Mouse (Mus musculus) 3134 (cell line): ENCODE measurements around the gene Nrxn3.

Source experiments
- DNase-seq: peaks from one replicate; pipeline ENCODE4 v3.0.0-alpha.2; 2011; ENCODE audit warnings: low spot score; ENCODE audit not compliant: insufficient read length; ENCODE audit errors: extremely low read depth

The Nrxn3 gene

DNA sequence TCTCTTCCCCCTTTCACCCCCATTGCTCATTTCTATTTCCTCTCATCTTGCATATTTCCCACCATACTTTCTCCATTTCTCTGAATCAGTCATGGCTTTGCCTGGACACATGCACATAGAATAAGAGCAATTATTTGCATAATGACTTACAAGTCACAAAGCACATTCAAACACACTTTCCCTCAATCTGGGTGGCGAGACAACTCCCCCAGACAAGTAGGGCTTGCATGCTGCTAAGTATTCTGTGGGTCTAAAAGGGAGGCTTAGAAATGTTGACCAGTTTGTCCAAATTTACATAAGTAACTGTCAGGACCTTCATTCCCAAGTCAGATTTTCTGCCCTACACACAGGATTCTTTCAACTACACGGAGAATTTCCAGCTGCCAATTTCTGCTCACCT is 426.8 kb downstream of the Nrxn3 start:
- no peak for DNase-seq

DNA sequence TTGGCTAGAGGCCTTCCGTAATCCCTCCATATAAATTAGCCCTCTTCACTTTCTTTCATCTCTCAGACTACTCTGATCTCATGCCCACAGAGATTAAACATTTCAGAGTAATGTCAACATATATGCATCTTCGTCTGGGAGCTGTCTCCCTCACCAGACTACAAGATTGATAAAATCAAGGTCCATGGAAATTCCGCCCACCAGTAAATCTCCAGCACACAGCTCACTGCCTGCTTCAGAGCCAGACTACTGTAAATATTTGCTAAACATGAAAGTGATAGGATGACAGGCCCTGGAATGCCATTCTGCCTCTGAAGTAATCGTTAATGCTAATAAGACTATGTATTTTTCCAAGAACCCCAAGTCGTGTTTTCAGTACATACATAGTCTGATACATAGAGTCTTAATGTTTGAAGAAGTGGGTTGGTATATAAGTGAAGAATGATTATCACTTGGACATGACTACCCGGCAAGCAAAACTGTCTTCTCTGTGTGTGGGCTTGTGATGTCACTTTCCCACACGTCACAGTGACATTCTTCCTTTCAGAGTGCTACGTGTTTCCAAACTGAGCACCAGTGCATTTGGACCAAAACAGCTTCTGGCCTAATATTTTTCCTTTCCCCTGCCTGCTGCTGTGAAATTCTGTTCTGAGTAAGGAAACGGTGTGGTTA is 433.5 kb downstream of the Nrxn3 start:
- no peak for DNase-seq

DNA sequence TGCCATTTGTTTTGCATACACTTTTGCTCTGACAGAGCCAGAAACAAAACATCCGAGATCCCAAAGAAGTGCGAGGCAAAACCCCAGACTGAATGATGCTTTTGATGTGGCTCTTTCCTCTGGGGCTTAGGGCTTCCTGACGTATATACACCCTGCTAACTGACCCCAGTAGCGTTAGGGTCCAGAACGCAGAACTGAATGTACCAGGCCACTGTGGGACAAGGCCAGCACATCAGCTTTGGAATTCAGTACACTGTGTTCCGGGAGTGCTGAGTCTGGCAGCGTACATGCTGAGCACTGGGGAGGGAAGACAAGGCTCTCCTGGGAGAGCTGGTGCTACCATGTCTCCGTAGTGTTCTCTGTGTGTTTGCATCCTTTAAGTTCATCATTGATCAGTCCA is 436.7 kb downstream of the Nrxn3 start:
- no peak for DNase-seq

DNA sequence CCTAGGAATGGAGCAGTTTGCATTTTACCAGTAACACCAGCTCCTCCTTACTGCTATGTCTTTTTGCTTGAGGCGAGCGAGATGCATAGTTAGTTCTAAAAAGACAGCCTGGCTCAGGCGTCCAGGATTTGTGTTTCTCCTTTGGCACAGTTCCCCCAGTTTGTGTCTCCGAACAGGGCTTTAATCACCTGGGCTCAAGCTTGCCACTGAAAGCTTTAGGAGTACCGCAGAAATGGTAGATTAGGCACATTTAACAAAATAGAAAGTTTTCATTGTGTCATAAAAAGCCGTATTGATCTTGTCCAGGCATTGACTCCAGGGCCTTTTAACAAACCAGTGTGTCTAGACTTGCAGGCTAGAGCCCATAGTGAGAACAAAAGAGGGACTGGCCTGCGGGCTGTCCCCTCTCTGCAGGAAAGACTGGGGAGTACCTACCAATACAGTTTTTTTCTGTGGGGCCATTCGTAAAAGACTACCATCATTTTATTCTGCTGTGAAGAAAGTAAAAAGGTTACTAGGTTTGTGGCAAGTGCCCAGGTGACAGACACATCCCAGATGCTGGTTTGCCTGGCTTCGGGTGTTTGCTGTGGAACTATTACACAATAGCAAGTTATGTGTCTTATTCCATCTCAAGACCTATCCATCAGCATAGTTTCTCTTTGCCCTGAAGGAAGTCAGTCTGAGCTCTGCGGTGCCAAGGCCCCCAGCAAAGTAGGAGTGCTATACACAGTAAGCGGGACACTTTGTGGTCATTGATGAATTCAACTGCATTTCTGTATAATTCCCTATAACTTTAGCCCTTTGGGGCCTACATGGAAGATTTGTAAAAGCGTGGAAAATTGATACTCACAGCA is 451.9 kb downstream of the Nrxn3 start:
- DNase-seq: no peak

DNA sequence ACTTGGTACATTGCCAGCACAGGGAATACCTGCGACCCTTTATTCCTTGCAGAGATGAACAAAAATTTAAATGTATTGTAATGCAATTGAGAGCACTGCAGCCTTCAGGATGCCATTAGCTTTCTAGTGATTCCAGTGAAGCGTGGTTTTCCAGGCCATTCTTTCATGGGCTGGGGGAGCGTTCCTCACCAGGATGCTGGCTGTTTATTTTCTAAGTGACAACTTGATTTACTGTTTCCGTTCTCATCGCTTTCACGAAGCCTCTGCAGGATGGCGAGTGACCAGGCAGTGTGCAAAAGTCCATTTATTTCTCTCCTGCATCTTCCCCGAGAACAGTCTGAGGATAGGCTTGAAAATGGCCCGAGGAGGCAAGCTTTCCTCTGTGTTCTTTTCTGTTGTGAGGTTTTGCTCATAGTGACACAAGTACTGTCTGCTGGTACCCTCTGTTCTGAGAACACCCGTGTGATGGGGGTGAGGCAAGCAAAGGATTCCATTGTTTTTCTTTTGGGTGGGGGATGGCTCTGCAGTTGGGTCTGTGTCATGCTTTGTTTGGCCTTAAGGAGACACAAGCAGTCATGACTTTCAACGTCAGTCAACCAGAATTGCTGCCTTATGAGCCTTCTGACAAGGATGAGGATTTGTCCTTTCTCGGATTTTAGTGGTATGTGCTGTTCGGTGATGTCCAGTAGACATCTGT is 457.4 kb downstream of the Nrxn3 start:
- DNase-seq: no peak

DNA sequence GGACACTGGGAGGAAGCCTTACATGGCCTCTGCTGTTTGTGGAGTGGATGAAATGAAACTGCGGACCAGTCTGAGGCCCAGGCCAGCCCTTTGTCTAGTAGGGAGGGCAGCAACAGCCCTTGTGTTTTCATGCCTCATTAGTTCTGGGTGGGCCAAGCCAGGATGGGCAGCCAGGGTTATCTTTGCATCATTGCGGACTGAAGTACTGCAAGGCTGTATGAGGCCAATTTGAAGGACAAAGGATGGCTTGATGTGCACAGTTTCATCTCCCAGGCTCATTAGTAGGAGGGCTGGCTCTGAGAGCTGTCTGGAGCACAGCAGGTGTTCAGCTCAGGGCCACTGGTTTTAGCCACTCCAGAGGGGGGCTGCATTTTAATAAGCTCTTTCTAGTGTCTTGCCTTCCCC is 458.5 kb downstream of the Nrxn3 start:
- DNase-seq: no peak

DNA sequence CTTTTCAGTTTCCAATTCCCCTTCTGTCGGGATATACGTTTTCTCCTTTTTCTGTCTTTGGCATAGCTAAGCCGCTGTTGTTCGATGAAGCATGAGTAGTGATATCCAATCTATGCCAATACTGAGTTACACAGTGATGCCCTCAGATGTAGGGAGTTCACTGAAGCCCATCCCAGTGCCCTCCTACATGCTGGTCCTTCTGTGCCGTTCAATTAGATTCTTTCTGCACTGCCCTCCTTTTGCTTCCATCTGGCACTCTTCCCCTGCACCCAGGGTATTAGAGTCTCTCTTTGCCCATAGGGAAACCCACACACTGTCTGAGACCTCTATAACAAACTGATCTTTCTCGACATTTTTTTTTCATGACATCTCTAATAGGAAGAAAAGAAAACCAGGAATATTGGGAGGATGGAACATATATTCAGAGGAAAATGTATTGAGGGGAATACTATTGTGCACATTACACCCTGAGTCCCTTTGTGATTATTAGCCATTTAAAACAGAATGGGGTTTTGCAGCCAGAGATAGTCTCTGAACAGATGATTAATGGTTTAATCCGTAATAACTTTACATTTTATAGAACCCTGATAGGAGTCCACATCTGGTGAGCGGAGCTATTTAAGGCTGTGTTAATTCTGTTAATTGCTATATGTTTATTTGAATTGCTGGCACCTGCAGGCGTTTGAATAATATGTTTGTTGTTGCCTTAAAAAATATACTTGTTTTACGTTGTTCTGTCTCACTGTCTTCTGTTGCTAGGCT is 476.3 kb downstream of the Nrxn3 start:
- no peak for DNase-seq

DNA sequence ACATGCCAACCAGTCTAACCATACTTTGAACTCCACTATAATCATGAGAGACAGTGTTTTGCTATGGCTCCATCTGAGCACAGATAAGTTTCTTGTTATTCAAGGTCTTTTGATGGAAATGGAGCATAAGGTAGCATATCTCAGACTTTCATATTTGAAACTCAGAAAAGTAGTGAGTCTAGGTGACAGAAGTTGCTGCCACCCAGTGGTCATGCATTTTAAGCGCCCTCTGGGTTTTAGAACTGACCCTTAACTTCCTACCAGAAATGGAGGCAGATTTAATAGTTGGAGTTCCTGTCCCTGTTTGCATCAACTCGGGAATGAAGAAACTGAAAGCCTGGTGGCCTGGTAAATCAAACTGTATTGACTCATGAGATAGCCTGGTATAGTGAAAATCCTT is 488.9 kb downstream of the Nrxn3 start:
- DNase-seq: no peak

DNA sequence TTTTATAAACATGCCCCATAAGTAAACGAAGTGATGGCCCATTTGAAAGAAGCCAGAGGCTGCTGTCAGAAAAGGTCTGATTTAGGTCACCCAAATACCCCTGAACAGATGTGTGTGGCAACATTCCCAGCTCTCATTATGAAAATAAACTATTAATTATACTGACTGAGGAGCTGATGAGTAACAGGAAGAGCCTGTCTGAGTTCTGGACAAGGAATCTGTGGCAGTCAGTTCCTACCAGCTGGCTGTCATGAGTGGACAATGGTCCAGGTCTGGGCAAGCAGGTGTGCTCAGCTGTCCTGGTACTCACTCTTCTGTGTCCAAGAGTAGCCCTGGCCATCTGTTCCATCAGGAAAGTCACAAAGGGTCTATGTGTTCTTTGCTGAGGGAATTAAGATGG is 517.1 kb downstream of the Nrxn3 start:
- DNase-seq: no peak

DNA sequence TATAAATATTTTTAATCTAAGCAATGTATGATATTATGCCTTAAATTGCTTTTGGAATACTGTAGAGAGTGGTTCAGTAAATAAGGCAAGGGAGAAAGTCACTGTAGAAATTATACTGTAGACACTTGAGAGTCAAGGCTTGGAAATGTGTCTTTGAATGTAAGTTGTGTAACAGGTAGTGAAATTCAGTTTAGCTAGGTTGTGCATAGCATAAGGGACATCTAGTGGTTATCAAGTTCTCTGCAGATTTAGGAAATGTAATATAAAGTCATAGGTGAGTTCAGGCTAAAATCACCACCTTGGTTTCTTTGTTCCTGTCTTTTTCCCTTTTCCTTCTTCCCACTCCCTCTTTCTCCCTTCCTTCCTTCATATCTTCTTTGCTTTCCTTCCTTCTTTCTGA is 518.9 kb downstream of the Nrxn3 start:
- no peak for DNase-seq

DNA sequence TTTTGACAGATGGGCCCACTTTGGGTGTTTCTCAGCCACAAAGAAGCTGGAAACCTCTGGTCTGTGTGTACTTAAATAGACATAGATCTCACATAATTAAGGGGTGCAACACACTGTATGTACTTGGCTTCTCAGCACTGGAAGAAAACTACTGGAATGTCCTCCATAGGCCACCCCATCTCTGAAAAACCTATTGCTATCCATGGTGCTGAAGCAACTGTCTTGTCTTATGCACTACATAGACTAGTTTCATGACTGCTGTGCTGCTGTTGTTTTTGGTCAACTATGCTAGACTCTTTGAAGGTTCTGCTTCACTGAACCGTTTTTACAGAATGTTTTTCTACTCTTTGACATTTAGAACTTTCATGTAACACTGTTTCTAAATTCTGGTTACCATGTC is 519.8 kb downstream of the Nrxn3 start:
- no peak for DNase-seq

DNA sequence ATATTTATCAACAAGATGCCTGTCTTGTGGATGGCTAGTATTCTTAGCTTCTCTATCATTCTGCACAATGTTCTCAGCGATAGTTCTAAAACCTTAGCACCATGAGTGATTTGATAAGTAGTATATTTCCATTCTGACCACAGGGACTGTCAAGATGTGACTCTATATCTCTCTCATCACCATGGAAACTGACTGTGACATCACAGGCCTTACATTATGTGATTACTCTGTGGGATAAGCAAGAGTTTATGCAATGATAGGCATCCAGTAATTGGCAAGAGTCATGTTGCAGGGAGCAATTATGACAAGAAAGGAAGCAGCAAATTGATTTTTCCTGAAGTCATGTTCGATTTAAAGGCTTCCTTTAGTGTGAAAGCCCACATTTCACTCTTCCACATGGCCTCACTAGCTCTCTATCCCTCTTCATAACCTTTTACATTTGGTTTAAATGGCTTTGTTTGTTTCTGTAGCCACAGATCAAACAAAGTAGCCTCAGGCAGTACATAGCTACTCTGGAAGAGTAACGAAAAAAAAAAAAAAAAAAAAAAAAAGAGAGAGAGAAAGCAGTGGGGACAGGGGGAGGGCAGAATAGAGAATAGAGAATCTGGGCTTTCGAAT is 532.7 kb downstream of the Nrxn3 start:
- no peak for DNase-seq

DNA sequence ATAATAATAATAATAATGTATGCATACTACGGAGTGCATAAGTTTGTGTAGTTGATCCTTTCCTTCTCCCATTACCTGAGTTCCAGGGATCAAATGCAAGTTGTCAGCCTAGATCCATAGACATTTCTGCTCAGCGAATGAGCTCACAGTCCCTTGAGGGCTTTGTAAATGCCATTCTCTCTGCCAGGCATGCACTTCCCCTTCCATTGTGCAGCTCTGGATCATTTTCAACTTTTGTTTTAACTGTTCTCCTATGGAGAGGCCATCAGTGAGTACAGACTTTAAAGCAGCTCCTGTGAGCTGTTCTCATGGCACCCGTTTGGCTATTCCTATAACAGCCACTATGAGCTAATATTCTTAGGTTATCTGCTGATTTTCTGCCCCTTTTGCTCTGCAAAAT is 536.2 kb downstream of the Nrxn3 start:
- no peak for DNase-seq

DNA sequence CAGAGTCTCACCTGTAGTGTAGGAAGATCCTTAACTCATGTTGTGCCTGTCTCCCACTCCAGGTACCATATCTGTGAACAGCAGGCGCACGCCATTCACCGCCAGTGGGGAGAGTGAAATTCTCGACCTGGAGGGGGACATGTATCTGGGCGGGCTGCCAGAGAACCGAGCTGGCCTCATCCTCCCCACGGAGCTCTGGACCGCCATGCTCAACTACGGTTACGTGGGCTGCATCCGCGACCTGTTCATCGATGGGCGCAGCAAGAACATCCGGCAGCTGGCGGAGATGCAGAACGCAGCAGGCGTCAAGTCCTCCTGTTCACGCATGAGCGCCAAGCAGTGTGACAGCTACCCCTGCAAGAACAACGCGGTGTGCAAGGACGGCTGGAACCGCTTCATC is 537.4 kb downstream of the Nrxn3 start:
- no peak for DNase-seq

DNA sequence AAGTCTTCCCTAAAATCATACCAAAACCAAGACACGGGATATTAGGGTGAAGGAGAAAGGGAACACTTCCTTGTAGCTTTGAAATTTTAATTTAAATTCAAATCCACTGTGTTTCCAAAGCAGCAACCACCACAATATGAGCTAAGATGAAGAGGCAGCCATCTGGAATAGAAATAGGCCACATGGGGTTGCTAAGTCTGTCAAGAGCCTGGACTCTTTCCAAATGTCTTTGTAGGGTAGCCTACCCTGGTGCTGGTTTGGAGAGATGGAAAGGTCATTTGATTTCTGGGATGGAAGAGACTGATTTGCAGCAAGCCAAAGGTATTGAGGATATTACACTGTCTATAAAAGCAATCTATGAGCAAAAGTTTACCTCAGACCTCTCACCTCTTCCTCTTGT is 539.6 kb downstream of the Nrxn3 start:
- DNase-seq: no peak

DNA sequence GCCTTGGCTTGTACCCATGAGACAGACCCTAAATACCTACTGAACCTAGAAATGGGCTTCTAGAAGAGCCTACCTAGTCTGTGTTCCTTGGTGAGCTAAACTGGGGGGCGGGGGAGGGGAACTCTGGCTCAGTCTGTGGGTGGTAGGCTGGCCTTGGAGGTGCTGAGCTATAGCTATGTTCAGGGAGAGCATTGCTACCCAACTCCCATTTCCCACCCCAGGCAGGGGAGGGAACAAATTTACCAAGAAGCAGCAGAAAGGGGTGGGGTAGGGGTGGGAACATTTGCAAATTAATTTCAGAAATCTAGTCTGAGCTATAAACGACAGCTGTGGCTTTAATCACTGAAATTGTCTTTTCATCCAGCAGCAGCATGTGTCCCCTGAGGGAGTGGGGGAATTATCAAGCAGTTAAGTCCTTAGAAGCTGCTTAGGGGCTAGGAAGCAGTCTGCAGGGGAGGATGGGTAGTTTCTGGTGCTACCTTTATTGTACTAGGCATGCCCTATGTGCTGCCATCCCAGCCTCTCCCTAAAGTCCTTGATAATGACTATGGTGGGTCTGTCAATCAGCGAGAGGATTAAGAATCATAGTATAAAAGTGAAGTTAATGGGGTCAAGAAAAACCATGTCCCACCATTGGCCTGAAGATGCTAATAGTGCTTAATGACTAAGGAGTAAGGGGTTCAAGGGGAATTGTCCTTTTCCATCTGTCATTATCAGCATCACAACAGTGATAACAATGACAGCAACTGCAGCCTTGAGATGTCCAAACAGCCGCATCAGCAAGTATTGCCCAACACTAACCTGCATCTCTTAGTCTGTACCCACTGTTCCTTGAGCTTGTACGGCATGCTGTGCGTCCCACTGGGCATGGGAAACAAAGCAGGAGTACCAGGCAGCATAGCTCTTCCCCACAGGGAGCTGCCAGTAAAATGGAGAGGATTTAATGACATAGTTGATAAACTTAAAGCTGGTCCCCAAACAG is 560.0 kb downstream of the Nrxn3 start:
- no peak for DNase-seq

DNA sequence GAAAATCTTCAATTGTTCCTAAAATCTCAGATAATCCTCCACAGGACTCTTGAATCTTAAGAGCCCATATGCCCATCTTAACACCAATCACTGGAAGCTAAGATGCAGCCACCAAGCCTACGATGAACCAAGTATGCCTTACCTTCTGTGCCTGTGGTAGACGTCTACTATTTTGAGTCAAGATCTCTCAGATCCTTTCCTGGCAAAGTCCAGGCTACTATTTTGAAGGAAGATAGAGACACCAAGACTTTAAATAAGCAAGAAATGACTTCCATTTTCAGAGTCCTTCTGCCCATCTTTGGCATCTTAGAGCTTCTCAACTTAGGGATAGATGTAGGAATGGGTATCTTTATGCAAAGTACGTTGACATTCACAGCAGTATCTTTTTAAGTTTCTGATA is 561.7 kb downstream of the Nrxn3 start:
- DNase-seq: no peak

DNA sequence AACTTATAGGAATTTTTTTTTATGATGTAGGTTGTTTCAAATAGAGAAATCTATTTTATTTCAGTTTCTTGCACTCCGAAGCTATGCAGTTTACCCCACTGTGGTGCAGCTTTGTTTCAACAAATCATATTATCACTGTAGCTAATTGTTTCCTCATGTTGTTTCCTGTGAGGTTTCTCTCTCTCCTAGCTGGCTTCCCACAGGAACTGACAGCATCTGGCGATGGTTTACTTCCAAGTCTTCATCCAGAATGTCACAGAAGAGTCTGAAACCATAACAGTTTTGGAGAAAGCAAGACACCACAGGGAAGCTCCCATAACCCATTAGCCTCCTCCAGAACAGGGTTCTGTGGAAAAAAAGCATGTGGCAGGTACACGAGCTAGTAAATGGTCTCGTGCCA is 564.4 kb downstream of the Nrxn3 start:
- no peak for DNase-seq

DNA sequence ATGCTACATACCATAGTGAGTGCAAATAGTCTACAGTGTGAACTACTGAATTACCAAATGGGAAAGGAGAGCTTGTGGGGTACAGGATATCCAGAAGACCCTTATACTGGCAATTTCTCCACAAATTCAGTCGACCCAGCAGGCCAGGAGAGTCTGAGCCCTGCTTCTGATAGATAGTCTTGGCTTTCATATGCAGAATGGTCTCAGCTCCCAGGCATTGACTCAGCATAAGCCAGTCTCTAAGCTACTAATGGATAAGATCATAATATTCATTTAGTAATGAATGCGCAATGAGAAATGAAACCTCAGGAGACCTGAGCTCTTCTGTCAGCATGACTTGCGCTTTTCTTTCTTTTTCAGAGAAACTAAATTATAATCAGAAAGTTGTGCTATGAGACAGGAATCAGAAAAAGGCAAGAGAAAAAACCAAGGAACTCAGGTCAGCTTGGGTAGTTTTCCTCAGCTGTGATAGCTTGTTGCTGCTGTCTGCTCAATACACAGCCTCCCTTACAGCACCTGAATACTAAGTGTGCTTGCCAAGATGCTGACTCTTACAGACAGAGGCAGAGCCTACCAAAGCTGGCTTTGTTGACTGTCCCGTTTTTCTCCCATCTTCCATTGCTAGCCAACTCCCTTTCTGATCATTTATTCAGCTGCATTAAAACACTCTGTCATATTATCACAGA is 567.1 kb downstream of the Nrxn3 start:
- DNase-seq: no peak
